Mouse (Mus musculus) kidney, adult 18-20 months (tissue): ENCODE measurements around the gene Pkhd1.
"Not testable (repeated sequence)": the region's sequence is repeated elsewhere in the genome, so short reads cannot be mapped to it uniquely, and the experiment has no call there.

Source experiments
- DNase-seq: peaks from one replicate; pipeline ENCODE4 v3.0.0; 2021

Pkhd1 gene

DNA sequence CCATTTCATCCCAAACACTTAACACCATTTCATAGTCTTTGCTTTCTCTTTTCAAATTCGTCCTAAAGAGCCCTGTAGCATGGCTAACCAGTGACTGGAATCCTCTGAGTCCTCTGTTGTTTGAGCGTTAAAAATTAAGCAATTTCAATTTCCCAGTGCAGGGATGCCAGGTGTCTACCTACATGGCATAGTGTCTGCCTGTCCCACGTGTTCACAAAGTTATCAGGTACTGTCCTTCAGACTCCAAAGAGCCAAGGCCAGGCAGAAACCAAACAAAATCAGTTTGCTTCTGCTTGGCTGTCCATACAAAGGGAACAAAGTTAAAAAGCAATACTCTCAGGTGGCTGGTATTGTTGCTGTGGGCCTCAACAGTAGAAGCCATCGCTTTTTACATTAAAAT lies 136.0 kb downstream of the Pkhd1 start:
- DNase-seq: no peak

DNA sequence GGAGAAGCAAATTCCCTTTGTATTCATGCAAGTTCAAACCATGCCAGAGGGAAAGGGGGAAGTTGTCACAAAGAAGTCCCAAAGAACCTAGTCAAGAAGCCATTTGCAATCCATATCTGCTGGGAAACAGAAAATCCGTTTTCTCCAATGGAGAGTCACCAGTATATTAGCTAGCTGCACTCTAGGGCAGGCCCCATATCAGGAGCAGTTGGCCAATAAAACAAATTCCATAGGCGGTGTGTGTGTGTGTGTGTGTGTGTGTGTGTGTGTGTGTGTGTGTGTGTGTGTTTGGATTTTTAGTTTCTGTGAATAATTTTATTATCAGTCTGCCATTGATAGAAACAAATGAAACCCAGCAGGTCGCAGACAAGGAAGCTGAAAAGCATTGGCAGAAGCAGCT lies 139.2 kb downstream of the Pkhd1 start:
- no peak for DNase-seq

DNA sequence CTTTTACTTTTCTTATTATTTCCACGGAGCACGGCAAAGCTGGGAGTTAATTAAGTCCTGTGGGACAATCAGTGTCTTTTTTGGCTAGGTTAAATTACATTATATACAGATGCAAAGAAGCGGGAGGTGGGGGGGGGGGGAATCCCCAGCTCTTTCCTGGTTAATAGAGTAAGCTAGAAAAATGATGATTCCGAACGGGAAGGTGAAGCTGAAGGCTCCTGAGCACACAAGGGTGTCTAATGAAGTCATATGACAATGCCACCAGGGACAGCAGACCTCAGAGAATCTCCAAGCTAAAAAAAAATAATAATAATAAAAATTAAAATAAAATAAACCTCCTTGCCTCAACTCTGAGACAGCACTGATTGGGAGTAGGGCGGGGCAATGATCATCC lies 139.6 kb downstream of the Pkhd1 start:
- DNase-seq: no peak

DNA sequence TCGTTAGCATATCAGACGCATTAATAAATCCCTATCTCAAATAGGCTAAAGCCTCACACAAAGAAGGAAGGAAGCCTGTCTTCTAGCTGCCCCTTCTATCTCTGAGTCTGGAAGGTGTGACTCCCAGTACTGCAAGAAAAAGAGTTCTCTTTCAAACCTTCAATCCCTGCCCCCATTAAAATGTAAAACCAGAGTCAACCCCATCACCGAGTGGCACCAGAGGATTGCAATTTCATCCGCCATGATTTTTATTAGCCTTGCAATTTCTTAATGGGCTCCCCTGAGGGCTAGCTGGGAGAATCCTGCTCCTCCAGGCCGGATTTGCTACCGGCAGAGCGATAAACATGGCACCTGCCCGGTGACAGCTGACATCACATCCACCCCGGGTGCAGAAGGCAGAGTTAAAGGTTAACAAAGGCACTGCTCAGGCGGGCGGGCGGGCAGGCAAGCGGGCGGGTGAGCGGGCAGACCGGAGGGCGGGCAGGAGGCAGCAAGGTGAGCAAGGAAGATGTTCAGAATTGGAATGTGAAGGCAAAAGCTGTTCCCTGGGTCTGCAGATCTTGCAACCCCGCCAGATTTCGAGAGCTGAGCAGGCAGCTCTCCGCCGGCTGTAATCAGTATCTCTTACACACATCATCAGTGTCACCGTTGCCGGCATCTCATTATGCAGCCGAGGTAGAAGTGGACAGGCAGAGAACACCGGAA lies 140.2 kb downstream of the Pkhd1 start:
- peak; percentile 65 for DNase-seq

DNA sequence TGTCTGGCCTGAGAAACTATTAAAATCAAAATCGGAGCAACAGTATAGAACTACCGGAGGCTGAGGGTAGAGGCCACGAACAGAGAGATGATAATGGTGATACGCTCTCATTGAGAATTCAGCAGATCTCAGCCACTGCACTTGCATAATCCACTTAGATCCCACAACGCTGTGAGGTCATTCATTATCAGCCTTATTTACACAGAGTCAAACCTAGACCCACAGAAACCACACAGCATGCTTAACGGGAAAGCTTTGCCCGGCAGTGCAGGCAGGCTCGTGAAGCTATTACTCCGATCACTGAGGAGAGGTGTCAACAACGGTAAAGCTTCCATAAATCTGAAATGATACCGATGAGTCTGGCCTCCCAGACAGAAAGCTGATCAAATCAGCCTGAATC lies 147.1 kb downstream of the Pkhd1 start:
- no peak for DNase-seq

DNA sequence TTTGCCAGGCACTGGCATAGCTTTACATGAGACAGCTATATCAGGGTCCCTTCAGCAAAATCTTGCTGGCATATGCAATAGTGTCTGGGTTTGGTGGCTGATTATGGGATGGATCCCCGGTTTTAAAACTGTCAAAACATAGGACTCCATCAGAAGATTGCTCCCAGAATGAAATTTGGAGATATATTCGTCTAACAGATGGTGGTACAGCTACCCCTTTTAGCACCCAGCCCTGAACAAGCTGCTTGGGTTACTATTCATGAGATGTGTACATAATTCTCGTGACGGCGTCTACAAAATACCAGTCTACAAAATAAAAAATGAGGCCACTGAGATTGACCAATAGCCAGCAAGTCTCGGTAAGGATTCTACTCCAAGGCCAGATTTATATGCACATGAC lies 147.5 kb downstream of the Pkhd1 start:
- no peak for DNase-seq

DNA sequence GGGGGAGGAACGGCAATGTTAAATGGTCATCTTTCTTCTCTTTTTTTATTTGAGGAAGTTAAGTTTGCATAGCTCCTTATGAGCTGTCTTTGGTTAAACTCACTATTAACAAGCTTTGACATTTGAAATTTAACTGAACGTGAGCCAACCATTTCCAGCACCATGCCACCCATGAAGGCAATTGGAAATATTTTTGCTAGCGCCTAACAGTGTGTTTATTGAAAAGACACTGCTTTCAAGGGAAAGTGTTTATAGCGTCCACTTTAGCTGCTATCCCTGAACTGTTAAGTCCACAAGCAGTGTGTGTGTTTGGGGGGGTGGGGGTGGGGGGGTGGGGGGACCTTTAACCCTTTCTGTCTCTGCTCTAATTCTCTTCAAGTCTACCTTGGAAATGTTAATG lies 151.4 kb downstream of the Pkhd1 start:
- DNase-seq: no peak

DNA sequence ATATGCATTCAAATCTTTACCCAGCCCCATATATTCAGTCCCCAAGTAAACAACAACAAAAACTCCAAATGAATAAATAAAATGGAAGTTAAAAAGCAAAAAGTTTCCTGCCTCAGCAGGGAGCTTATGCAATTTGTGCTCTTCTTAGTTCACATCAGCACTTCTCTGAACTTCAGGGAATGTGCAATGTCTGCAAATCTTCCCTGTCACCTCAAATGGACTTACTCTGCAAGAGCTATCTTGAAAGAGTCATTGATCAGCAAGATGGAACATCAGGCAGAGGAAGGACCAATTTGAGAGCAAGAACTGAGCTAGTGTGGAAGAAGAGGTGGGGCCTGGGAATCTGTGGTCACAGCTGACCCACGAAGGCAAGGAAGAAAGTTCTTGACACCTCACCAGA lies 163.2 kb downstream of the Pkhd1 start:
- no peak for DNase-seq

DNA sequence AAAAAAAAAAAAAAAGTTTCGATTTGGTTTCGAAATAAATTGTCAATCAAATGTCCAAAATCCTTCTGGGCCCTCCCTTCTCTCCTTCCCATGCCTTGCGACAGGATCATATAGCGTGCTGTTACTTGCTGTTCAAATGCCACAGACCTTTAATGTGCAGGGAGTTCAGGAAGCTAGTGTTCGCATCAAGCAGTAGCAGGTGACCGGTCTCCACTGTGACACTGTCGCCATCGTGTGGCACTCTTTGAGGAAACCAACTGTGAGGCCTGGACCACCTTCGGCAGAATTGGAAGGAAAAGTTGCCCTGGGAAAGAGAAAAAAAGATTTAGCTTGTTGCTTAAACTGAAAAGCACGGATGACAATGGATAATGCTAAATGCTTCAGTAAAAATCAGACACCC lies 167.8 kb downstream of the Pkhd1 start:
- no peak for DNase-seq

DNA sequence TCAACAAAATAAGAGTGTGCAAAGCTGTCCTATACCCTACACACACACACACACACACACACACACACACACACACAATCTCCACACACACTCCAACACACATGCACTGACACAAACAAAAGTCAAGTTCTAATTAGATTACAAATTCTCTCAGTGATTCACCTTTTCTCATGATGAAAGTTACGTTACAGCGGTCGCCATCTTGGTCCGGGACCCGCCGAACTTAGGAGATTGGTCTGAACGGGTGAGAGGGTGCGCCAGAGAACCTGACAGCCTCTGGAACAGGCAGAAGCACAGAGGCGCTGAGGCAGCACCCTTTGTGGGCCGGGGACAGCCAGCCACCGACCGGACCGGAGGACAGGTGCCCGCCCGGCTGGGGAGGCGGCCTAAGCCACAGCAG lies 185.8 kb downstream of the Pkhd1 start:
- not testable (repeated sequence) for DNase-seq

DNA sequence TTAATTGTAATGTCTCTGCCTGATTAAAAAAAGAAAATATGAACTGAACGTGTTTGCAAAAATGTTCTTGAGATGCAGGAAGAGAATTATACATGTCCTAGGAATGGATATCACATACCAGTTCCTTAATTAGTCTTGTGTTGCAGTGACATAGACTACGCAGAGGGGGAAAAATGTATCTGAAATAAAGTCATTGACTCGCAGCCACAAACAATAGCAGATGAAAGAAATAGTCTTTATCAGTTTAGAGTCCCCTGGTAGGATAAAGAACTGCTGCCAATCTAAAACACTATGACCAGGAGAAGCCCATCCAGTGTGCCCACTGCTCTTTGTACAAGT lies 188.8 kb downstream of the Pkhd1 start:
- no peak for DNase-seq

DNA sequence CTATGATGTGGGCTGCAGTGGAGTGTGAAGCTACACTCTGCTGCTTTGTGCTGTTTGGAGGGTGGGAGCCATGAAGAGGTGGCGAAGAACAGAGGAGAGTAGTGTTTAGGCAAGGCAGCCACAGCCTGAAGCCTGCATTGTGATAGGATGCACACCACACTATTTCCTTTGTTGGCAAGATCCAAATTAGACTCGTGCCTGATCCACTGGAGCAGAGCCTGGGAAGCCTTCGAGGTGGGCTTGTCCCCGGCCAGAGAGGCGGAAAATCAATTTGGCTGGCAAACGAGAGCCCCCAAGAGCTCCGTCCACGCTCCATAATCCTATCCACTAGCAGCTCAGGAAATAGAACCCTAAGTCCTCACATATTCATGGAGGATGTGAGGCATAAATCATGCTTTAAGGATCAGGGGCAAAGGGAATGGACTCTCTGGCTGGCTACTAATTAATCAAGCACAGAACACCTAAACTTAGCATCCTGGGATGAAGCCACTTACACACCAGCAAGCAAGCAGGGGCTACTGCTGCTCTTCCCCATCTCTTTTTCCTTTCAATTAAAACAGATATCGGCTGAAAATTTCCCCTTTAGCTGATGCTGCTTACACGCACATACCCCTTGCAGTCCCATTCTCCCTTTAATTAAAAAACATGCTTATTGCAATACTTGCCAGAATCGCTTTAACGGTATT lies 189.4 kb downstream of the Pkhd1 start:
- DNase-seq: no peak

DNA sequence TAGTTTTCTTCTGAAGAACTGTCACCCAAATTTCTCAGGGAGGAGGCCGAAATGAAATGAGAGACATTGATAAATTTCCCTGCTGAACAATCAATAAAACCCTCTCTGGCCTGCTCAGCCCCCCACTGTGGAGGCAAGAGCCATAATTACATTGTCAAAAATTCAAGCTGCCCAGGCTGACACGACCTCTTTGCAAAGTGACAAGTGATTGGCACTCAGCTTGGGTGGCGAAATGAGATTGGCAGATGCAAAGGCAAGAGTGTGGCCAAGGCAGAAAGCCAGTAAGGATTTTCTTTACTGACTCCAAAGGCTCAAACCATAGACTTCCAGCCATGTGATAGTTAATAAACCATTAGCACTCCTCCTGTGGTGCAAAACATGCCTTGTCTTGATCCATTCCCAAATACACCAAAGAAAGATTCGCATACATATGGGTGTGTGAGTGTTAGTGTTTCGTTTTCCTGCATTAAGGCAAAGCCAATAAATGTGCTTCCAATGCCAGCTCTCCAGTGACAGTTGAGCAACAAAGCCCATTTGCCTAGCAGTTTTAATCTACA lies 208.4 kb downstream of the Pkhd1 start:
- no peak for DNase-seq

DNA sequence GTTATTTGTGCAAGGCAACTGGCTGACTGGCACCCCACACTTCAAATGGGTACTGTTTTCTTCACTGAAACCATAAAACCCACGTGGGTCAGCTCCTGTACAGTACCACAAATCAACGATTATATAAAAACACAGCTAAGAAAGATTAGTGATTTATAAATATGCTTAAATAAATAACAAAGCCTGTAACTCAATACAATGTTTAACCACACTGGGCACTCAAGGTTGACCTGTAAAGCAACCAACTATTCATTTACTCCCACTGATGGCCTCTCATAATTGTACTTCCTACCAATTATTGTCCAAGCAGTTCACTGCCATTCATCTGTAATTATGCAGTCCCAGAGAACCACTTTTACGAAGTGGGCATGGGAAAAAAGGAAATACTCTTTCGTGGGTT lies 219.5 kb downstream of the Pkhd1 start:
- DNase-seq: no peak

DNA sequence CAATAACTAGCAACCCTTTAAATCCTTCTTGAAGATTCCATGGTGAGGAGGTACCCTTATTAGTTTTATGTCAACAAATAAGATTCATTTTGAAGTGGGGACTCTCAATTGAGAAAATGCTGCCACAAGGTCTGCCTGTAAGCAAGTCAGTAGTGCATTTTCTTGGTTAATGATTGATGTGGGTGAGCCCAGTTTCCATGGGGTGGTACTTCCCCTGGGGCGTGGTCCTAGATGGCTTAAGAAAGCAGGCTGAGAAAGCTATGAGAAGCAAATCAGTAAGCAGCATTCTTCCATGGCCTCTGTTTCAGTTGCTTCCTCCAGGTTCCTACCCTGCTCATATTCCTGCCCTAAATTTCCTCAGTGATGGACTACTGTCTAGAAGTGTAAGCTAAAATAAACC lies 253.4 kb downstream of the Pkhd1 start:
- DNase-seq: peak; percentile 41

DNA sequence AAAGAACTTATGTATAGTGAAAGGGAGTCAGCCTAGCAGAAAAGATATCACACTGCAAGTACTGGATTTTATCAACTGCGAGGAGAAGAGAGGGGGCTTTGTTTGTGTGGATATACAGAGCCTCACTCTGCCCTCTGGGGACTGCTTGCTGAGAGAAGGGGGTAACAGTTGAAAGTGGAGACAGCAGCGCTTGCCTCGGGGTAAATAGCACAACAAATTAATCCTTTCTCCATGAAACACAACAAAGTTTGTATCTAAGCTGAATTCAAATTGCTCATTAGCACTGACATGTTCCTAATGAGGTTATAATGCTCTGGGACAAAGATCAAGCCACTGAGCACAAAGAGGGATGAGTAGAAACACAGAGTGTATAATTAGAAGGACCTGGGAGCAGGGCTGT lies 273.2 kb downstream of the Pkhd1 start:
- no peak for DNase-seq

DNA sequence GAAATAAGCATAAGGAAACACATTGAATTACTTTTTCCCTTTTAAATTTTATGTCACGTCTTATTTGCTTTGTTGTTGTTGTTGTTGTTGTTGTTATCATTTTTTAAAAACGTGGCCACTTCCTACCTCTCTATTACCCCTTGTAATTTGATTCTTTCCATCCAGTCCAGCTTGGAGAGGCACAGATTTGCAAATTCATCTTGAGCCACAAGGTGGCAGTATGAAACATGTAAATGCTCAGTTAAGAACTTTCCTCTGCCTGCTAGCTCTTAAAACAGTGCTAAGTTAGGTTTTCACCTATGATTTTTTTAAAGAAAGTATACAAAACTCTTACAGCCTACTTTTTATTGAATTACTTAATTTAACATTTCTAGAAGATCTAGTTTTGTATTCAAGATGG lies 306.4 kb downstream of the Pkhd1 start:
- DNase-seq: peak; percentile 31

DNA sequence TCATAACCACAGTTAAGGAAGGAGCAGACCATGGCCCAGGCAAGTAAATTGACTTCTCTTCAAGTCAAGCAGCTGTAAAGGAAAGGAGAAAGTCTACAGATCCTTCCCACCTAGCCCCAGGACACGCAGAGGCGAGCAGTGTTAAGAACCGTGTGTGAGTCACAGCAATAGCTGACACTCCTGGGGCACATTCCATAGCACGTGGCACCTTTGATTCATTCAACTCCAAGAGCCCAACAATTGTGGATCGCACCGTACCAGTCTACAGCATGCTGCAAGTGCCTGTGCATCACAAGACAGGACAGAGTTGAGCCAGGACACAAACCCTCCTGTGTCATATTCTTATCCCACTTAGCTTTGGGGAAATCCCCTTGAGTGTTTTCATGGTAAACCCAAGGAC lies 306.9 kb downstream of the Pkhd1 start:
- DNase-seq: no peak

DNA sequence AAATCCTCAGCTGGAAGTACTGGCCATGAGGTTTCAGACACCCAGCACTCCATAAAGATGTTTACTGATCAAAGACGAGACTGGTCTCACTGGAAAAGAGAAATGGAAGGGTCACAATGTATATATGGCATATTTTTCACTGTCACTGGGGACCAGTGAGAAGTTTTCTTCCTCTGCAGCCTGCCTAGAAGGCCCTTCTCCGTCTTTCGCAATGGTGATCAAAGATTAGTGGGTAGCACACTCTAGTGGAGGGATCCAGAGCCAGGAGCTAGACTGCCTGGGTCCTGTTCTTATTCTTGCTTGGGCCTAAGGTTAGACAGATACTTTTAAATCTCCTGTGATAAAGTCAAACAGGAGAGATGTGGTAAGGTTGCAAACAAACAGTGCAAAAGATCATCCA lies 311.7 kb downstream of the Pkhd1 start:
- DNase-seq: no peak

DNA sequence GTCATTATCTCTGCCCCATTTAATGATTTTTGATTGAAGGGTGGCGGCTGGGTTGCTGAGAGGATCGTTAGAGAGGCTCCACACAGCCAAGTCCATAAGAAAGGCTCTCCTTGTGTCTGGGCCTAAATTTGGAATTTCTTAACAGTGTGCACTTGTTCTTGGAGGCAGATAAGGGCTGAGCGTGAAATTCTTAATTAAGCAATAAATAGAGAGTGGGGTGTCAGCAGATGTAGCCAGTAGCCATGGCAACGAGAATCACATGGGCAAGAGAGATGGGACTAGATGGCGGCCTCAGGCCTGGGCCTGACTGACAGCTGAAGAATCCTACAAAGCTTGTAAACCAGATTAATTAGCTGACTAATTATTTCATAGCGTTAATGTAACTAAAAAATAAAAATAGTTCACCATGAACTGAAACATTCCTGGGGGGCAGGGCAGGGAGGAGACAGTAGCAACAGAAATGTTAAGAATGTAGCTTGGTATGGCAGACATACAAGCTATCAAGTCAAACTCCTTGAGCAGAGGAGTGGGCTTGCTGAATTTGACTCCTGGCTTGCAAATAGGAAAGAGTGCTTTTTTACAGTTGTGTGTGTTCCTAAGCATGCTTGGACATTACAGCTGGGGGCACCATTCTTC lies 314.8 kb downstream of the Pkhd1 start:
- DNase-seq: no peak

DNA sequence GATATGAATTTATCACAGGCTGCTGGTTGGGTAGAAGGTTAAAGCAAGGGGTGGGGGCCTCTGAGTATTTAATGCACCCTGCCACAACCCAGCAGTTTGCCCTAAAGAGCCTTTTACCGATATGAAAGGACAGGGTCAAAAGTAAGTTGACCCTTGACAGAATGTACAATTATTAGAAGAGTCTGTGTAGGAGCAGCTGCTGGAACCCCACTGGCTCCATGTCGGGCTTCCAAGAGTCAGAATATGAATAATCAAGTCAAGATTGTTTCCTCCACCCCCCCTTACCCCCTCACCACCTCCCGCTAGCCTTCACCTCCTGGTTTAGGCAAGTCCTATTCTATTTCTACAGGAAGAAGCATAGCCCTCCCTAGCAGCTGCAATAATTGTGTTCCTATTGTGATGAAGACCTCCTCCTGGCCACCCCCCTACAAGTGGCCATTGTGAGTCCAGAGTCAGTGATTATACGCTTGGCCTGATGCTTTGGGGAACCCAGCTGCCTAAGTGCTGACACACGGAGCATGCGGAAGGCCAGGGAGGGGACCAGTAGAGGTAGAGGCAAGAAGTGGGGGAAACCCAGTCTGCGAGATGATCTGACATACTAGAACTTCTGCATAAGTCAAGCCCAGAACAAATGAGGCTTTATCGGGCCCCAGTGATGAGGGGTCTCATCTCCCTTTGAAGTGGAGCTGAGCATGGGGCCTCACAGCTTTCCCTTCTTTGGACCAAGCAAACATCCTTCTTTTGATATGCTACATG lies 315.5 kb downstream of the Pkhd1 start:
- DNase-seq: no peak

DNA sequence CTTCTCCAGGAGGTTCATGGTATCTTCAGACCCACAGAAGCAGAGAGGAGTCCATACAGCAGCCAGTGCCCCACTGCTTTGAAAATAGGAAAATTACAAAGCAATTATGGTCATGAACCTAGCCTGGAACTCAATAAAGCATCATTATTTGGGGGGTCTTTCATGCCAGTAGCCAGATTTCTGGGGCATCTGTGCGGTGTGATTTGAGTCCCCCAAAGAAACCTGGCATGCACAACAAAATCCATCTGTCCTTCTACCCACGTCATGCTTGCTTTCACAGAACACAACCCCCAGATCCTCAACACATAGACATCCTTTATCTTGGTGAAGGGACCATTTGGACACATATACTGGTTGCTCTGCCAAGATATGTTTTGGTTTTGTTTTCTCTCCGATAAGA lies 316.2 kb downstream of the Pkhd1 start:
- DNase-seq: no peak

DNA sequence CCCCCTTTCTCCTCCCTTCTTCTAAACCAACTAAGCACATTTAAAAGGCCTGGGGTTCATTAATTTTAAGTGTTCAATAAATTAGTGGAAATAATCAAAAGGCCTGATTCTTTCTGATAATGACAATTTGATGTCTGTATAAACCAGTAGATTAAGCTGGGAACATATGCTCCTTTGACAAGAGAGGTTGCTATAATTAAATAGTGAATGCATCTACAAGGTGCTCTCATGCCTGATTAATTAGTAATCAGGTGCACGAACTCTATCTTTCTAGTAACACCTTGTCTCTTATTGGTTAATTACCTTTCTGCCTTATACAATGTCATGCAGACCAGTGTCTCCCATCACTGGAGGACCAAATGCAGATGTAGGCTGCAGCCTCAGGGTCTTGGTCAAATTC lies 329.2 kb downstream of the Pkhd1 start:
- no peak for DNase-seq

DNA sequence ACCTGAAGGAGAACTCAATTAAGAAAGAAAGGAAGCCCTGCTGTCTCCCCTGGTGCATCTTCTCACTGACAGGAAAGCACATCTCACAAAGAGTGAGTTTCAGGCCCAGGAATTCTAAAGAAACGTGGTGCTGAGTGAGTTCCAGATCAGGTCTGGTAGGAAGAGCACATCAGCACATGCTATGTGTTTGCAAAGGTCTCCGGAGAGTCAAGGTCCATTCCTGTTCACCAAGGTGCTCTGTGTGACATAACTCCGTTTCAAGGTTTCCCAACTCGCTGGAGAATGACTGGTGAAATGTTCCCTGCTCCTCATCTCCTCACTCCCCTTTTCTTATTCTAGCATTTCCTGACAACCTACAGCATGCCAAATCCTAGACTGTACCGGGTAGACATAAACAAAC lies 357.5 kb downstream of the Pkhd1 start:
- DNase-seq: no peak
